Mouse (Mus musculus): Measurements from ENCODE around the gene Rragb. TPM values are rescaled to one million over a fixed set of nuclear protein-coding genes. Genes with fewer than 3 reads are reported as not detected.

The Rragb gene
- 46.1 and 48.3 TPM in 2 replicates for polyA plus RNA-seq (2012; rRNA removed)

GRCm38 (mm10) chrX:153139734-153140515 is at the start of gene Rragb:
TSS of gene Rragb (plus strand) at chrX:153139981.
- DNase-seq (ENCODE audit: low read depth) = peak; percentile 95

GRCm38 (mm10) chrX:153118486-153118885 is 21.3 kb upstream of the Rragb start, which contains the start of gene Foxr2:
TSS of gene Foxr2 (plus strand) at chrX:153118786.
- TF ChIP-seq POLR2A (IDR thresholded peaks at IDR 0.05; ENCODE audit: borderline replicate concordance, extremely low read depth, insufficient read depth, insufficient read length, poor library complexity, severe bottlenecking) (no peak), CTCF (IDR thresholded peaks at IDR 0.05; ENCODE audit: borderline replicate concordance, extremely low read depth, insufficient read depth, insufficient read length) (no peak)
- DNase-seq (ENCODE audit: low read depth) = no peak

More at GRCm38 (mm10) chrX:153139734-153140515, at the start of gene Rragb:
- no peak for TF ChIP-seq POLR2A (IDR thresholded peaks at IDR 0.05; ENCODE audit: borderline replicate concordance, extremely low read depth, insufficient read depth, insufficient read length, poor library complexity, severe bottlenecking)
- peak; percentile 38; the same call in 1 of the 2 replicates for TF ChIP-seq CTCF (IDR thresholded peaks at IDR 0.05; ENCODE audit: borderline replicate concordance, extremely low read depth, insufficient read depth, insufficient read length)

GRCm38 (mm10) chrX:153119013-153119412 is 20.8 kb upstream of the Rragb start:
- TF ChIP-seq CTCF (IDR thresholded peaks at IDR 0.05; ENCODE audit: borderline replicate concordance, extremely low read depth, insufficient read depth, insufficient read length) (no peak), POLR2A (IDR thresholded peaks at IDR 0.05; ENCODE audit: borderline replicate concordance, extremely low read depth, insufficient read depth, insufficient read length, poor library complexity, severe bottlenecking) (no peak)
- DNase-seq (ENCODE audit: low read depth) = no peak

GRCm38 (mm10) chrX:153142656-153143055 is 2.9 kb downstream of the Rragb start:
- no peak for TF ChIP-seq POLR2A (IDR thresholded peaks at IDR 0.05; ENCODE audit: borderline replicate concordance, extremely low read depth, insufficient read depth, insufficient read length, poor library complexity, severe bottlenecking)
- no peak for TF ChIP-seq CTCF (IDR thresholded peaks at IDR 0.05; ENCODE audit: borderline replicate concordance, extremely low read depth, insufficient read depth, insufficient read length)
- peak; percentile 1 for DNase-seq (ENCODE audit: low read depth)

GRCm38 (mm10) chrX:153151766-153152165 is 12.0 kb downstream of the Rragb start:
- DNase-seq (ENCODE audit: low read depth) = no peak
- TF ChIP-seq POLR2A (IDR thresholded peaks at IDR 0.05; ENCODE audit: borderline replicate concordance, extremely low read depth, insufficient read depth, insufficient read length, poor library complexity, severe bottlenecking) (no peak), CTCF (IDR thresholded peaks at IDR 0.05; ENCODE audit: borderline replicate concordance, extremely low read depth, insufficient read depth, insufficient read length) (no peak)

- peak; percentile 54; the same call in 1 of the 2 replicates for TF ChIP-seq CTCF (IDR thresholded peaks at IDR 0.05; ENCODE audit: borderline replicate concordance, extremely low read depth, insufficient read depth, insufficient read length)
- TF ChIP-seq POLR2A (IDR thresholded peaks at IDR 0.05; ENCODE audit: borderline replicate concordance, extremely low read depth, insufficient read depth, insufficient read length, poor library complexity, severe bottlenecking) = no peak
- DNase-seq (ENCODE audit: low read depth) = peak; percentile 40
Measured at GRCm38 (mm10) chrX:153155322-153155721, 15.5 kb downstream of the Rragb start.

GRCm38 (mm10) chrX:153174786-153175185 is 35.0 kb downstream of the Rragb start:
- TF ChIP-seq POLR2A (IDR thresholded peaks at IDR 0.05; ENCODE audit: borderline replicate concordance, extremely low read depth, insufficient read depth, insufficient read length, poor library complexity, severe bottlenecking) = no peak
- peak; percentile 27; the same call in 1 of the 2 replicates for TF ChIP-seq CTCF (IDR thresholded peaks at IDR 0.05; ENCODE audit: borderline replicate concordance, extremely low read depth, insufficient read depth, insufficient read length)
- DNase-seq (ENCODE audit: low read depth) = peak; percentile 19

- TF ChIP-seq POLR2A (IDR thresholded peaks at IDR 0.05; ENCODE audit: borderline replicate concordance, extremely low read depth, insufficient read depth, insufficient read length, poor library complexity, severe bottlenecking) (no peak), CTCF (IDR thresholded peaks at IDR 0.05; ENCODE audit: borderline replicate concordance, extremely low read depth, insufficient read depth, insufficient read length) (no peak)
- DNase-seq (ENCODE audit: low read depth) = no peak
Measured at GRCm38 (mm10) chrX:153182221-153182620, 42.4 kb downstream of the Rragb start.

GRCm38 (mm10) chrX:153199185-153199584 is 59.4 kb downstream of the Rragb start:
- DNase-seq (ENCODE audit: low read depth) = peak; percentile 5

- TF ChIP-seq POLR2A (IDR thresholded peaks at IDR 0.05; ENCODE audit: borderline replicate concordance, extremely low read depth, insufficient read depth, insufficient read length, poor library complexity, severe bottlenecking) (no peak), CTCF (IDR thresholded peaks at IDR 0.05; ENCODE audit: borderline replicate concordance, extremely low read depth, insufficient read depth, insufficient read length) (no peak)
- DNase-seq (ENCODE audit: low read depth) = no peak
Measured at GRCm38 (mm10) chrX:153211101-153211500, 71.3 kb downstream of the Rragb start.

Other genes starting within 250 kb of the Rragb start
- 1.8 and 2.3 TPM in 2 replicates for gene Usp51, start 133.5 kb upstream of the Rragb start, polyA plus RNA-seq (2012; rRNA removed)
- 77.9 and 89.3 TPM in 2 replicates for gene Mageh1, start 102.4 kb upstream of the Rragb start, polyA plus RNA-seq (2012; rRNA removed)
- 1.3 and 1.6 TPM in 2 replicates for gene Foxr2, start 21.2 kb upstream of the Rragb start, polyA plus RNA-seq (2012; rRNA removed)
- 9.4 and 10.1 TPM in 2 replicates for gene Klf8, start 97.5 kb downstream of the Rragb start, polyA plus RNA-seq (2012; rRNA removed)

Data from brain, embryonic 14.5 days (tissue).